Mouse (Mus musculus): Measurements from ENCODE around the gene Srek1ip1.

- no peak for TF ChIP-seq EP300 (optimal IDR thresholded peaks at IDR 0.05)
- no peak for TF ChIP-seq CTCF (IDR thresholded peaks at IDR 0.05; ENCODE audit: low read depth)
Observed at GRCm38 (mm10) chr13:104821192-104821591, 28.9 kb downstream of the Srek1ip1 start.

All from stomach, postnatal 0 days (tissue).